Mouse (Mus musculus) yolk sac, embryonic 10.5 days (tissue): ENCODE measurements around the gene Cys1.
"Not testable (repeated sequence)": the region's sequence is repeated elsewhere in the genome, so short reads cannot be mapped to it uniquely, and the experiment has no call there.

Experiments used
- DNase-seq: peaks from one replicate; pipeline ENCODE4 v3.0.0-alpha.2; 2017; ENCODE audit warnings: low spot score

Cys1 gene

DNA sequence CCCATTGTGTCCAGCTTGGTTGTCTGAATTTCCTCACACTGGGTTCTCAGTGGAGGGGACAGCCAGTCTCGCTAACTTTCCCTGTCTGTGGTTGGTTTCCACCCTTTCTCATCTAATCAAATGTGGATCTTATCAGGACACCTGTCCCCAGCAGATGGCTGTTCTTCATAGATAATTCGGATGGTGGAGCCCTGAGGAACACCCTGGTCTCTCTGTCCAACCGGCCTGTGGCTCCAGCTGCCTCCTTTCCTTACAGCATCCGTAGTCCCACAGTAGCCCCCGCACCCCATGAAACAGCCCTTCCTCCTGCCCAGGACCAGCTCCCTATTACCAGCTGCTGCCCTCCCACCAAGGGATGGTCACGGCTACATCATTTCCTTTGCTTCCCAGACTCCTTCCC lies 35.7 kb downstream of the Cys1 start:
- DNase-seq: no peak

DNA sequence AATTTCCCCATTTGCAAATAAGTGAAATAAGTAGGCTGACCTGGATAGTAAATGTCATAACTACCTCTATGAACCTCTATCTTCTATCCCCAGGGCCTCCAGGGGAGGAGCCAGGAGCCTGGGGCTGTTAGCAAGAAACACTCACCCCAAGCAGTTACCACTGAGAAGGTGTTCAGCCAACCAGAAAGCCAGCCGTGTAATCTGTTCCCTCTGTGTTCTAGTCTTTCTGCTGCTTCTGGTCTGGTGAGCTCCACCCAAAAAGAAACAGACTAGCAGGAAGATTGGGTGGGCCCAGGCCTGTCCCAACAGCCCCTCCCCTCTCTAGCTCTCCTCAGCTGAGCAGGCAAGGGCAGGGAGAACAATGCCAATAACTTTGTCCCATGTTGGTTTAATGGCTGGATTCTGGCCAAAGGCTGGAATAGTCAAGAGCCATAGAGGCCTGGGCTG lies 37.5 kb downstream of the Cys1 start:
- no peak for DNase-seq

DNA sequence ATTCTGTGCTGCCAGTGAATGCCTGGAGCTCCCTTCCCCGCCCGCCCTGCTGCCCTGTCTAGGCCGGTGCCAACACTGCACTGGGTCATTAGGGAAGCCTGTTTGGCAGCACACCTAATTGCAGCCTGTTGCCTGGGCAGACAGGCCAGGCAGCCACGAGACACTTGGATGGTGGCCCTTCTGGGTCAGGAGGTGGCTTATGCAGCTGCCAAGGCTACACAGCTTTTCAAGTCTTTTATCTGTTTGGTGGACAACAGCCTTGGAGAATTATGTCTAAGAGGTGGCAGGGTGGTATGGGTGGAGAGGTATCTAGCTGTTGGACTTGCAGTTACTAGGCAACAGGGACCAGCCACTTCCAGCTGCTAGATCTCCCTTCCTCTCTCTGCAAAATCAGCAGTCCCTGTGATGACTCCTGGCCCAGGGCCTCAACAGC lies 39.2 kb downstream of the Cys1 start:
- DNase-seq: no peak

DNA sequence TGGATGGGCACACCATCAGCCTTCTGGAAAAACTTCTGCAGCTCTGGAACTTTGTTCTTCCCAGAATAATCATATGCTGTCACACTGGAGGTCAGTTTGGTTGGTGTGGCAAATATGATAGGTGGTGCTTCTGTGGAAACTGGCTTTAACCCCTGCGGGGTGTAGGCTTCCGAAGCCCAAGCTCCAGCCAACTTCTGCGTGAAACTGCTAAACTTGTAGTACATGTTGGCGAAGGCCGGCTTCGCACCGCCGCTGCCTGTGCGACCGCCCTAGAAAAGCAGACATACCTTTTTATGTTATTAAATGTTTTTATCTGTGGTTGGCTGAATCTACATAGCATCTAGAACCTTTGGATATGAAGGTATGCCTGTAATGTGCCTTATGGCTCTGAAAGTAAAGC lies 42.8 kb downstream of the Cys1 start:
- DNase-seq: not testable (repeated sequence)

DNA sequence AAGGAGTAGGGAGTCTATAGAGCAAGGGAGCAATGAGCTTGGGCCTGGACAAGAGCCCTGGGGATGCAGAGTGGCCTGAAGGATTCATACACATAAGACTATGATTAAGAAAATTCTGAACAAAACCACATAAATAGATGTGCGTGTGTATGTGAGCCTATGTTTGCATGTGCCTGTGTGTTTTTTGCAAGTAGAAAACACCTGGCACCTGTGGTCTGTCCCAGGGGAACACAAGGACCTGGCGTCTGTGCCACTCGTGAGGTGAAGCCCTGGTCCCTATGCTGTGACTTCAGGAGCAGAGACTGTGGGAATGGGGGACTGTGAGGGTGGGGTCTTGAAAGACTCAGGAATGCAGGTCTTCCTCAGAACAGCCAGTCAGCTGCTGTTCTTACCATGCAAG lies 47.0 kb downstream of the Cys1 start:
- DNase-seq: no peak

DNA sequence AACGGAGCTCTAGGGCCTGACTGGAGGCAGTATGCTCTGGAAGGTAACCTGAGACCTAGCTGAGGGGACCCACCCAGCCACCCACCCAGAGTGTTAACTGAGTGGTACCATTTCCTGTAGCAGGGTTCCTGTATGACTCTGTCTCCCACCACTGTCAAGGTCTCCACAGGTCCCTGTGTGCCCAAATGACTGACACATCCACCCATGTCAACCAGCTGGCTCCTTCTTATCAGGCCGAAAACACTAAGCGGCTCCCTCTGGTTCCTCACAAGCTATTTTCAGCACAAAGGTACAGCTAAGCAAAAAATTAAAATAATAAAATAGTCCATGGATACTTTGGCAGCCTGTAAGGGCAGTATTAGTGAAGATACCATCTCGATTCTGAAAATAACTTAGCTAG lies 47.4 kb downstream of the Cys1 start:
- DNase-seq: no peak

DNA sequence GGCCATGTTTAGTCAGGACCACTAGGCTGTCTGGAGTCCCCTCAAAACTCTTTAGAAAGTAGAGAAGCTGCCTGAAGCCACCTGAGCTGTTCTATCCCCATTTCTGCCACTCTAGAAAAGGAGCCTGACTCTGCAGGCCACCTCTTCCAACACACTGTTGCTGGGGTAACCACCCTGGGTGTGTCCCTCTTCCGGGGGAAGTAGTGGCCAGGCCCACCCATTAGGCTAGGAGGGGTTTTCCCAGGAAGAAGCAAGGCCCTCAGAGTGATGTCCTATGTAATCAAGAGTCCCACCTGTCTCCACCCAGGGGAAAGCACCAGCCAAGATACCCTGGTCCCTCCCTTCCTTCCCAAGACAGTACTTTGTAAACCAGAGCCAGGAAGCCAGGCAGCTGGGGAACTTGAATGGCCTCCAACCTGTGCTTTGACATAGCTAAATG lies 47.8 kb downstream of the Cys1 start:
- DNase-seq: no peak

DNA sequence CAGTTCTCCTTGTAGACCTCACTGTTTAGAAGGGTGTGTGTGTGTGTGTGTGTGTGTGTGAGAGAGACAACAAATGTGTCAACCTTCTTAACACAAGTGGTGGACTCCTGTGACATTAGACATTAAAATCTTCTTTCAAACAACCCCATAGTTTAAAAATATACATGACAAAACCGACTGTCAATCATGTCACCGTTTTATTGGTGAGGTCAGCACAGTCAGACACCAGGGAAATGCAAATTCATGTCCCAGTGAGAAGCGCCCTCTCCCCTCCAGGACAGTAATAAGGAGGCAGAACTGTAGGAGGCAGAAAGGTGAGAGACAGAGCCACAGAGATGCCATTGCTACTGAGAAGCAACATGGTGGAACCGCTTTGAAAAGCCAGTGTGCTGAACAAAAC lies 49.2 kb downstream of the Cys1 start:
- no peak for DNase-seq

DNA sequence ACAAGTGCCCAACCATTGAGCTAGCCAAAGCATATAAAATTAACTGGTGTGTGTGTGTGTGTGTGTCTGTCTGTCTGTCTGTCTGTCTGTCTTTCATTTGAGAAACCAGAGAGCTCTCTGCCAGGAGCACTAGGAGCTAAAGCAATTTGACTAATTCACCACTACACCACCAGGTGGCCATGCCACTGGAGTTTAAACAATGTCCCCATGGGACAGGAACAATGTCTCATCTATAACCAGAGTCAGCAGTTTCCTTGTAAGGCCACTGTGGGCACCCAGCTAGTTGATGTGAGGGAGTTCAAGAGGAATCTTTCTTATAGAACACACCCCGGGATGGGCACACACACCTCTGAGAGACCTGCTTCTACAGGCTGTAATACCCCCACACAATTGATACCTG lies 51.4 kb downstream of the Cys1 start:
- DNase-seq: no peak

DNA sequence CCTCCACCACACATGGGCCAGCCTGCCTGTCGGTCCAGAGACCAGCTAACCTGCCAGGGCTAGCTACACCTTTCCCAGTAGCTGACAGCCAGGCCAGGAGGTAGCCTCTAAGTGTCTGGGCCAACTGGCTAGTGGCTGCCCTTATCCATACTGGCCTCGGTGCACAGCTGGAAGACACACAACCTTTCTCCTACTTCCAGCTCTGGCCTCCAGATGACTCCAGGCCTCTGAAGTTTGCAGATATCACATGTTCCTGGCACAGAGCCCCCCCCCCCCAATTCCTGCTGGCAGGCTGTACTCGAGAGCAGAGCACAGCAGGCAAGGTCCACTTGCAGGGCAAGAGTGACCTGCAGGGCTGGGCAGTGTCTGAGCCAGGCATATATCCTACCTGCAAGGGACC lies 54.4 kb downstream of the Cys1 start:
- no peak for DNase-seq

DNA sequence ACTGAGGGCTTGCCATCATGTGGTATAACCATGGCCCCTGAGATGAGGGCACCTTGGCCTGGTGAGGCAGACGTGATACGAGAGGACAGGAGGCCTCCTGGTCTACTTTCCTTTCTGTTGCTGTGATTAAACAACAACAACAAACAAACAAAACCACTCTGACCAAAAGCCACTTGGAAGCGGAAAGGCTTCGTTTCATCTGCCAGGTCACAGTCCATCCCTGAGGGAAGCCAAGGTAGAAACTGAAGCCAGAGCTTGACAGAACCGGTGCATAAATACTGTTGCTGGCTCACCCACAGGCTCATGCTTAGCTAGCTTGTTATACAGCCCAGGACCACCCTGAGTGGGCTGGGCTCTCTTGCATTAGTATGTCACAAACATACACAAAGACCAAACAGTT lies 55.2 kb downstream of the Cys1 start:
- no peak for DNase-seq

DNA sequence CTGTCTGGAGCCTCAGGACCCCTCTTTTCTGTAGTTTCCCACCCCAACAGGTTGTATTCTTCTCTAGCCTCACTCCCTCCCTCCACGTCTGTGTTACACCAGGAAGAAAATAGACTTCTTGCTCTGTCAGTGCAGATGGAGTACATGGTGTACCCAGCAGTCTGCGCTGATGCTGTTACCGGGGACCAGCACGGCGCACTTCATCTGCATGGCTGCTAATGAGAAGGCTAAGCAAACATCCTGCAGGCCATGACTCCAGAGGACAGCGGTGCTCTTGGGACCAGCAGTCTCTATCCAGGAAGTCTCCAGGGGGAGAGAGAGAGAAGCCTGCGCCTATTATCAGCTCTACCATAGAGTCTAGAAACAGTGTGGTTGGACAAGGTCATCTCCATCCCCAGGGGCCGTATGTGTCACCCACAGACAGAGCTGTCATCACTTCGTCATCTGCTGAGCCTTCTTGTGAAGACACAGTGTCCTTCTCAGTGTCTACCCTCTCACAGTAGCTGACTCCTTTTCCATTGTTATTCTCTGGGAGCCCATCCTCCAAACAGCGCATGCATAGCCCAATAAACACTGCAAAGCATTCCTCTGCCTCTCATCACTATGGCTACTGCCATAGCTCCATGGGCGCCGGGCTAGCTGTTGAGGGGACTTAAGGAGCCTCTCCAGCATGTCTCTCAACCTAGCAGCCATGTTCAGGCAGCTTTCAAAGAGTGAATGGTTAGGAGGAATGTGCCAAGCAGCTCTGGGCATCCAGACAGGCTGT lies 57.9 kb downstream of the Cys1 start:
- DNase-seq: no peak

DNA sequence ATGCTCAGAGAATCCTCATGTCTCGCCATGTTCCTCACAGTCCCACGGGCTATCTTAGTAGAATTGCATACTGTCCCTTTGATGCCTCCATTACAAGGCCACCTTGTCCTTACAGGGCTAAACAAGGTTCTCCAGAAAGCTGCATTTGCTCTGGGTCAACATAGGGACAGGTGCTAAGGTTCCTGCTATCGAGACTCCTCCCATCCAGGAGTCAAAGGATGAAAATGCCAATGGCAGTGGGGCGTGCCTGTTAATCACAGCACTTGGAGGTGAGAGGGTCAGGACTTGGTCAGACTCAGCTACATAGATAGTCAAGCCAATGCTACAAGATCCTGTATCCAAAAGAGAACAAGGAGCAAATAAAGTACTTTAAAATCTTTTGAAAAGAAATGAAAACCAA lies 62.2 kb downstream of the Cys1 start:
- no peak for DNase-seq
